Mouse (Mus musculus): ENCODE results near the gene Ddah1. TPM values are rescaled to one million over a fixed set of nuclear protein-coding genes. Genes with fewer than 3 reads are reported as not detected.
"Not testable (repeated sequence)": the region's sequence is repeated elsewhere in the genome, so short reads cannot be mapped to it uniquely, and the experiment has no call there.

Gene Ddah1
- polyA plus RNA-seq, 1 experiment from 2014 or later: 55.0 TPM

DNA sequence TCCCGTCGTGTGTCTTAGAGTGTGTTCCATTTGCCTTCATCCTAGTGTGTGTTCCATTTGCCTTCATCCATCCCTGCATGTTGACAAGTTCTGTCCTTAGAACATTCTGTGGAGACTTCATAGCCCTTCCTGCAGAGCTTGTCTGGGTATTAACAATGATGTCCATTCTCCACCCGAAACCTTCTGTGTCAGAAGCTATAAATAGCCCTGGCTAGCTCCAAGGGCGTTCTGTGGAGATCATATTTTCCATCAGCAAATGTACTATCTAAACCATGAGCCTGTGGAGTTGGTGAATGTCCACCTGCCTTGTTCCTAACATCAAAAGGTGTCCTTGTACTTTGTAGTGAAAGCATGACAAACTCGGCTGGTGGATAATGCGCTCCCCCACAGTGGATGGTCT lies 96.8 kb downstream of the Ddah1 start:
- 70% methylated on average over 6 of the region's 6 CpGs for WGBS
- Histone ChIP-seq H3K9me3 (no peaks in the 10 kb centered on the region), H3K4me1 (peaks cover 10% of the 10 kb centered on the region; the same call in 1 of the 2 replicates), H3K4me3 (no peak overlapping the region), H3K27ac (peak overlapping the region; percentile 59; the same call in 1 of the 2 replicates), H3K36me3 (peaks cover 14% of the 10 kb centered on the region; the same call in 1 of the 2 replicates), H3K27me3 (ENCODE audit: insufficient read depth, poor library complexity, severe bottlenecking) (no peaks in the 10 kb centered on the region)
- no peak for DNase-seq (ENCODE audit: low spot score)

DNA sequence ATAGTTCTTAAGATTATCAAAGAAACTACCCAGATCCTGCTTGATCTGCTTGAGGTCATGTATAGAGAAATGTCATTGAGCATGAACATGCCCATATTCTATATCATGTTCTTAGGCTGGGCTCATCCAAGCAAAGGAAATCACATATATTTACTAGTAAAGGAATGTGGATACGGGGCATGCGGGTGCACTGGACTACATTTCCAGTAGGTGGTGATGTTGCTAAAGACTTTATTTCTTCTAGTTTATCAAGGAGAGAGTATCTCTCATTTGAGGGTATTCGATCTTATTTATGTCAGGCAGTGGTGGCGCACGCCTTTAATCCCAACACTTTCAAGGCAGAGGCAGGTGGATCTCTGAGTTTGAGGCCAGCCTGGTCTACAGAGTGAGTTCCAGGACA lies 99.9 kb downstream of the Ddah1 start:
- Histone ChIP-seq H3K9me3 (no peaks in the 10 kb centered on the region), H3K36me3 (peaks cover 11% of the 10 kb centered on the region; the same call in 1 of the 2 replicates), H3K4me3 (no peak overlapping the region), H3K27me3 (ENCODE audit: insufficient read depth, poor library complexity, severe bottlenecking) (no peaks in the 10 kb centered on the region), H3K27ac (no peak overlapping the region), H3K4me1 (peaks cover 17% of the 10 kb centered on the region)
- WGBS: 89% methylated on average over 5 of the region's 5 CpGs
- DNase-seq (ENCODE audit: low spot score): no peak

DNA sequence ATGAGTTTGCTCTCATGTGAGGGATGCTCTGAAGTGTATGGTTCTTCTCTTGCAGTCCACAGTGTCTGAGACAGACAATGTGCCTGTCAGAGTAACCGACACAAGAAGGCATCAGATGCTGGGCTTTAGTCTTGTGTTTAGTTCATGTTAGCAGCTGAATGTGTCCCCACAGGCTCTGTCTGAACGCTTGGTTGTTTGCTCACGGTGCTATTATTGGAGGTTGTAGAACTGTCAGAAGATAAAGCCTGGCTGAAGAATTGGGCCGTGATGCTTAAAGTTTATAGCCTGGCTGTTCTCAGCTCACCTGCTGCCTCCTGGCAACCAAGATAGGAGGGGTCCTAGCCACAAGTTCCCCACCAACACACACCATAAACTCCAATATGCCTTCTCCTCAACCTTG lies 104.0 kb downstream of the Ddah1 start:
- H3K9me3 ChIP-seq: no peaks in the 10 kb centered on the region

DNA sequence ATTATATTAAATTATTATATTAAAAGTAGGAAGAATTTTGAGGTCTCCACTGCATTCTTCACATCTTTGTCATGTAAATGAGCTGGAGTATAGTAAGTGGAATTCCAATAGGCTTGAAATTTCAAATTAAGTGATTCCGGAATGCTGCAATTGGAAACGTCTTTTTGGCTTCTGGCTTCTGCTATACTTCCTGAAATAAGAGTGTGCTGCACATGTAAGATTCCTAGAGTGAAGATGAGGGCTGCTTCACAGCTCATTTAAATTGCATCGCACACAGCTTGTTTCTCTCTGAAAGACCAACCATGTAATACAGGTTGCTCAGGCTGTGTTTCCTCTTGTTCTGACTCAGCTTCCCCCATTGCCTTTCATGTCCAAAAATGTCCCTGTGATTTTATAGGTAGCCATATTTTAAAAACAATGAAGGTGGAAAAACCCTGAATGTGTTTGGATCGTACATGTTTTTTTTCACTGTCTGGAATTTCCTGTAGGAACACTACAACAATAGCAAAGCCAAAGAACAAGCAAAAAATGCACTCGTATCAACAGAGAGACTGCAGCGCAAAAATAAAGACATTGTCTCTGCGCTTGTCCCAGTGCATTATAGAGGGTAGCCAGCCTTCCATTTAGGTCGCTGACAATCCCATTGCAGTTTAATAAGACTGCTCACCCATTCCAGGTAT lies 105.7 kb downstream of the Ddah1 start:
- no peak overlapping the region for H3K27ac ChIP-seq
- no peaks in the 10 kb centered on the region for H3K27me3 ChIP-seq (ENCODE audit: insufficient read depth, poor library complexity, severe bottlenecking)
- H3K4me3 ChIP-seq: no peak overlapping the region
- no peak for DNase-seq (ENCODE audit: low spot score)
- H3K36me3 ChIP-seq: no peaks in the 10 kb centered on the region; the same call in 1 of the 2 replicates
- 81% methylated on average over 8 of the region's 8 CpGs for WGBS
- H3K4me1 ChIP-seq: peaks cover 6% of the 10 kb centered on the region; the same call in 1 of the 2 replicates
- H3K9me3 ChIP-seq: no peaks in the 10 kb centered on the region

More for the DNA sequence above, 104.0 kb downstream of the Ddah1 start:
- 63% methylated on average over 4 of the region's 4 CpGs for WGBS
- H3K4me1 ChIP-seq: peaks cover 6% of the 10 kb centered on the region; the same call in 1 of the 2 replicates
- no peak overlapping the region for H3K4me3 ChIP-seq
- DNase-seq (ENCODE audit: low spot score): no peak
- no peaks in the 10 kb centered on the region for H3K27me3 ChIP-seq (ENCODE audit: insufficient read depth, poor library complexity, severe bottlenecking)
- peaks cover under 1% of the 10 kb centered on the region; the same call in 1 of the 2 replicates for H3K36me3 ChIP-seq
- no peak overlapping the region for H3K27ac ChIP-seq

DNA sequence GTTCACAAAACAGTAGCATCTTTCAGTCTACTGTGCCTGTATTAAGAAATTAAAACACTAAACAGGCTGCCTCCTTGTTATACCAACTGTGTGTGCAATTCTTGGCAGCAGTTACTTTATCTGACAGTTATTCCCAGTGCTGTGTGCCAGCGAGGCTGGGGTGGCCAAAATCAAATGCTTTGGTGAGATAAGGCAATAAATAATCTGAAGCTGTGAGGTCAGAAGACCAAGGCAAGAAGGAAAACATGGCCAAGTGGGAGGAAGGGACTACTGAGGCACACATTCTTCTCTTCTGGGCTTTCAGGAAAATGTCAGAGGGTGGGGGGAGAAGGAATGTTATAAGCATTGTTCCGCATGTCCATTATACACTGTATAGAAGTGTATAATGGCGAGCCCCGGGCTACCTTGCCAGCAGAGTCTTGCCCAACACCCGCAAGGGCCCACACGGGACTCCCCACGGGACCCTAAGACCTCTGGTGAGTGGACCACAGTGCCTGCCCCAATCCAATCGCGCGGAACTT lies 106.3 kb downstream of the Ddah1 start:
- WGBS: 91% methylated on average over 7 of the region's 10 CpGs
- H3K27me3 ChIP-seq (ENCODE audit: insufficient read depth, poor library complexity, severe bottlenecking): no peaks in the 10 kb centered on the region
- DNase-seq (ENCODE audit: low spot score): no peak
- no peak overlapping the region for H3K27ac ChIP-seq
- no peaks in the 10 kb centered on the region for H3K9me3 ChIP-seq
- no peak overlapping the region for H3K4me3 ChIP-seq
- no peaks in the 10 kb centered on the region; the same call in 1 of the 2 replicates for H3K36me3 ChIP-seq
- peaks cover 6% of the 10 kb centered on the region; the same call in 1 of the 2 replicates for H3K4me1 ChIP-seq

DNA sequence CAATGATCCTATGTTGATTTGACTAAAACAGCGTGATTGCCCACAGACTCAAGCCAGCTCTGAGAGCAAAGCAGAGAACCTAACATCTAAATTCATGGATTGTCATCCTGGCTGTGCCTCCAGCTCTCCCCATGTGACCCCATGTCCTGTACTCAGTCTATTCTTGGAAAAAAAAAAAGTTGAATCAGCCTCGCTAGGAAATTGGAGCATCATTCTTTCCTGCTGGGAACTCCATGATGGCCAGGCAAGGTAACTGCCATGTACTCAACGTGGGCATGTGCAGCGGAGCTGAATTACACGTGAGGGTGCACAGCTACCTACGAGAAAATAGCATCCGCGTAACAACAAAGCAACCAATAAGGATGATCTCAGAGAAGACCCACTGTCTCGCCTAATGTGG lies 114.2 kb downstream of the Ddah1 start:
- no peaks in the 10 kb centered on the region for H3K36me3 ChIP-seq
- H3K27ac ChIP-seq: no peak overlapping the region
- no peaks in the 10 kb centered on the region for H3K27me3 ChIP-seq (ENCODE audit: insufficient read depth, poor library complexity, severe bottlenecking)
- H3K4me1 ChIP-seq: peaks cover 8% of the 10 kb centered on the region; the same call in 1 of the 2 replicates
- 87% methylated on average over 9 of the region's 9 CpGs for WGBS
- H3K9me3 ChIP-seq: no peaks in the 10 kb centered on the region
- DNase-seq (ENCODE audit: low spot score): no peak
- H3K4me3 ChIP-seq: no peak overlapping the region

DNA sequence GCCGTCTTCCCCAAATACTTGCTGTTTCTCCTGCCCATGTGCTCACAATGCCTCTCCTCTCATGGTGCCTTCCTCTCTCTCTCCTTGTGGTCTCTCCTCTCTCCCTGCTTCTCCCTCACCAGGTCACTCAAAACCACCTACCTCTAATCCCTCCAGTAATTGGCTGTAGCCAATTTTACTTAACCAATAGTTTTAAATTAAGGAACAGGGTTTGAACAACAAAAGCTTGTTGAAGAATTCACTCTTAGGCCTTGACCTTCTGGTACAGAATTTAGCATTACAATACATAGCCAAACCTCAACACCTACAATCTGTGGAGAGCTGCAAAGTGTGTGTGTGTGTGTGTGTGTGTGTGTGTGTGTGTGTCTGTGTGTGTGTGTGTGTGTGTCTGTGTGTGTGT lies 114.8 kb downstream of the Ddah1 start:
- Histone ChIP-seq H3K4me3 (no peak overlapping the region), H3K27me3 (ENCODE audit: insufficient read depth, poor library complexity, severe bottlenecking) (no peaks in the 10 kb centered on the region), H3K4me1 (peaks cover 8% of the 10 kb centered on the region; the same call in 1 of the 2 replicates), H3K9me3 (no peaks in the 10 kb centered on the region), H3K27ac (no peak overlapping the region), H3K36me3 (no peaks in the 10 kb centered on the region)
- WGBS: 88% methylated on average over 1 of the region's 1 CpGs
- no peak for DNase-seq (ENCODE audit: low spot score)

DNA sequence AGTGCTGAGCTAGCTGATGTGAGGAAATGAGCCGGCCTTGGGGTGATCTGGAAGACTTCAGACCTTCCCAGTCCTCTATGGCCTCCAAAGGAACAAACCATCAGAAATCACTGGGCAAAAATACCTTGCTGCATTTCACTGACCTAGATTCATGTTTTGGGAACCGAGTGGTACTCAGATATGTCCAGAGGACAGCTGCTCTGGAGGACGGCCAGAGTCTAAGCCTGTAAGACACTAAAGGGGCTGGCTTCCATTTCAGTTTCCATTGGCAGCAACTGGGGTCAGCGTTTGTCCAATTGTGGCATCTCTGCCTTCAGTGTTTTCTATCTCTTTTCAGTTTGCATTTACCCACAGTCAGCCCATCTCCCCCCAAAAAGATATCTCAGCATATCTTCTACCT lies 115.7 kb downstream of the Ddah1 start:
- no peaks in the 10 kb centered on the region for H3K9me3 ChIP-seq
- H3K4me1 ChIP-seq: peaks cover 8% of the 10 kb centered on the region; the same call in 1 of the 2 replicates
- H3K36me3 ChIP-seq: no peaks in the 10 kb centered on the region
- H3K27me3 ChIP-seq (ENCODE audit: insufficient read depth, poor library complexity, severe bottlenecking): no peaks in the 10 kb centered on the region
- WGBS: 74% methylated on average over 4 of the region's 4 CpGs
- no peak overlapping the region for H3K4me3 ChIP-seq
- DNase-seq (ENCODE audit: low spot score): no peak
- no peak overlapping the region for H3K27ac ChIP-seq

DNA sequence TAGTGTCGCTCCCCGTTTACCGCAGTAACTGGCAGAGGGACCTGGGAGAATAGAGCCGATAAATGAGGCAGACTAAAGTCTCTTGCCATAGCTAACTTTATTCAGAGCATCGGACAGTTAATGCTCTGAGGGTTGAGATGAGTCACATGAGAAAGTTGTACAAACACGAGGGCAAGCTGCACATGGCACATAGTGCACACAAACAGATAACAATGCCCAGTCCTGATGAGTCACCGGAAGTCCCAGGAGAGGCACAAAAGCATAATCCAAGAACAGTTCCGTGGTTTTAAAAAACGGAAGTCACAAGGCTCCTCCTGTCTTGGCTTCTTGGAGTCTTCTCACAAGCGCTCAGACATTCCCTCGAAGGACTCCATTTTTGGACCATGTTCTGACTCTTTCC lies 117.6 kb downstream of the Ddah1 start:
- no peak for DNase-seq (ENCODE audit: low spot score)
- 78% methylated on average over 11 of the region's 11 CpGs for WGBS
- Histone ChIP-seq H3K36me3 (no peaks in the 10 kb centered on the region), H3K4me1 (peaks cover 8% of the 10 kb centered on the region; the same call in 1 of the 2 replicates), H3K27me3 (ENCODE audit: insufficient read depth, poor library complexity, severe bottlenecking) (no peaks in the 10 kb centered on the region), H3K4me3 (no peak overlapping the region), H3K9me3 (no peaks in the 10 kb centered on the region), H3K27ac (no peak overlapping the region)

DNA sequence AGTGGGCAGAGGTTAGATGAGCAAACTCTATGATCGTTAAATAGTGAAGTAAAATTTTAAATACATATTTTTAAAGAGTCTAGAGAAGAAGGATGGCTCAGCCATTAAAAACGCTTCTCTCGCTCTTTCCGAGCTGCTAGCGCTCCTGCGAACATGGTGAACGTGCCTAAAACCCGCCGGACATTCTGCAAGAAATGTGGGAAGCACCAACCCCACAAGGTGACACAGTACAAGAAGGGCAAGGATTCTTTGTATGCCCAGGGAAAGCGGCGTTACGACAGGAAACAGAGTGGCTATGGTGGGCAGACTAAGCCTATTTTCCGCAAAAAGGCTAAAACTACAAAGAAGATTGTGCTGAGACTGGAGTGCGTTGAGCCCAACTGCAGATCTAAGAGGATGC lies 120.4 kb downstream of the Ddah1 start:
- H3K4me3 ChIP-seq; DNase-seq (ENCODE audit: low spot score); H3K9me3 ChIP-seq; H3K27me3 ChIP-seq (ENCODE audit: insufficient read depth, poor library complexity, severe bottlenecking); H3K27ac ChIP-seq; H3K36me3 ChIP-seq: not testable (repeated sequence)
- 91% methylated on average over 14 of the region's 14 CpGs for WGBS
- peaks cover 11% of the 10 kb centered on the region for H3K4me1 ChIP-seq

DNA sequence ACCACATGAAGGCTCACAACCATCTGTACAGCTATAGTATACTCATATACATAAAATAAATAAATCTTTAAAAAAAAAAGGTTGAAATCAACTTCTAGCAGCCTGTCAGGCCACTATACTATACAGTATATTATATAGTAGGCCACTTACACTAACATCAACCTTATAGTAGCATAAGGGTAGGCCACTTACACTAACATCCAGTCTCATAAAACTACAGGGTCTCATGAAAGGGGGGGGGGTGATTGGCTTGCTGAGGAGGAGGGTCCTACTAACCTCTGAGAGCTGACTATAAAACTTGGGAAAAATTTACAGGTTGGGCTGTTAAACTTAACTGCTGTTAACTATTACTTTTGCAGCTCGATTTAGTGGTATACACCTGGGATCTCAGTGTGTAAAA lies 121.9 kb downstream of the Ddah1 start:
- Histone ChIP-seq H3K27ac (no peak overlapping the region), H3K9me3 (no peaks in the 10 kb centered on the region), H3K4me1 (peaks cover 13% of the 10 kb centered on the region), H3K36me3 (no peaks in the 10 kb centered on the region), H3K27me3 (ENCODE audit: insufficient read depth, poor library complexity, severe bottlenecking) (no peaks in the 10 kb centered on the region), H3K4me3 (no peak overlapping the region)
- WGBS: 55% methylated on average over 1 of the region's 1 CpGs
- no peak for DNase-seq (ENCODE audit: low spot score)

DNA sequence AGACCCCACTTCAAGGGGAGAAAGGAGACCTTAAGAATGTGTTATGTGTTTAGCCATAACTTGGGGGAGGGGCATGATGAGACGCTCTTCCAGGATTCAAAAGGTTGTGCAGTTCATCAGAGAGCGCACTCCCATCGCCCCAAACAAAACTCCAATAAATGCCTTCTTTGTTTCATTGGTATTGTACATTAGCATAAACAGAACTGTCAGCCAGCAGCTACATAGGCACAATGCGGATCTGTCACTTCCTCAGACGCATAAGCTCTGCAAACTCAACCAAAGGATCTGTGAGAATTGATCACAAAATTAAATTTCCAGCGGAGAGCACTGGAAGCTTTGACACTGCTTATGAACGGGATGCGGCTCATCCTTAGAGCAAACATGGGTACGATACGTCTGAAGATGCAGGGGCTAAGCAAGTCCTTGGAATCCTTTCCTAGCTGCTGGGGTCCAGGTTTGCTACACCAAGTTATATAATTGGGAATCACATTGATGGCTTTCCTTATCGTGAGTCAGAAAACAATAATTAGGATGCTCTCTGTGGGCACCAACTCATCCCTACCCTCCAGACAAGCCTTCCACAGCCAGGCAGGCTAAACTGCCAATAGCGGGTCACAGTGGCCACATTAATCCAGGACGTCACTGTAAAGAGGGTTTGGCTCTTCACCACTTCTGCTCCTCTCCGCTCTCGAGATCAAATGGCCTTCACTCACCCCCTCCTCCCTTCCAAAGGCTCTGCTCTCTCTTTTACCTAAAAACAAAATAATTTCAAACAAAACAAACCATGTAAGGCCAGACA lies 123.8 kb downstream of the Ddah1 start:
- Histone ChIP-seq H3K27me3 (ENCODE audit: insufficient read depth, poor library complexity, severe bottlenecking) (no peaks in the 10 kb centered on the region), H3K4me1 (peaks cover 21% of the 10 kb centered on the region), H3K4me3 (no peak overlapping the region), H3K27ac (no peak overlapping the region), H3K36me3 (no peaks in the 10 kb centered on the region), H3K9me3 (no peaks in the 10 kb centered on the region)
- DNase-seq (ENCODE audit: low spot score): no peak
- 82% methylated on average over 15 of the region's 15 CpGs for WGBS

DNA sequence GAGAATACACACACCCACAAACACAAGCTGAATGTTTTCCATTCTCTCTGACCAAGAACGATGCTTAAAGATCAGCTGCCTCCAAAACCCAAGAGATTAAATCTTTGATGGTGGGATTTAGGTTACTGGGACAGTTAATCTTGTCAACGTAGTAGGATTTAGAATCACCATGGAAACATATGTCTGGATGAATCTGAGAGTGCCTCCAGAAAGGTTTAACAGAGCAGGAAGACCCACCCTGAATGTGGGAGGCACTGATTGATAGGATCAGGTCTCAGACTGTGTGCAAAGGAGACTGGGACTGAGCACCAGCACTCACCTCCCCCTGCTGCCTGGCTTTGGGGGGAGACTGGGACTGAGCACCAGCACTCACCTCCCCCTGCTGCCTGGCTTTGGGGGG lies 124.8 kb downstream of the Ddah1 start:
- Histone ChIP-seq H3K9me3 (no peaks in the 10 kb centered on the region), H3K4me1 (peaks cover 26% of the 10 kb centered on the region), H3K36me3 (no peaks in the 10 kb centered on the region), H3K27me3 (ENCODE audit: insufficient read depth, poor library complexity, severe bottlenecking) (no peaks in the 10 kb centered on the region), H3K4me3 (no peak overlapping the region), H3K27ac (no peak overlapping the region)
- WGBS: 62% methylated on average over 2 of the region's 2 CpGs
- no peak for DNase-seq (ENCODE audit: low spot score)
